Mouse (Mus musculus) brown adipose tissue, adult 24 weeks (tissue): Measurements from ENCODE around the gene Gpr153. TPM values are rescaled to one million over a fixed set of nuclear protein-coding genes. Genes with fewer than 3 reads are reported as not detected.

Experiments used
- H3K27ac ChIP-seq: fragments of 200-500 bp; replicated peaks from 2 replicates; pipeline ENCODE4 v1.5.1; 2012; ENCODE audit warnings: low read depth, mild to moderate bottlenecking, low read length
- H3K4me1 ChIP-seq: fragments of 200-500 bp; 2 replicates; pipeline ENCODE4 v1.6.1; 2012; ENCODE audit warnings: low read length, mixed read lengths; ENCODE audit not compliant: control insufficient read depth, insufficient read depth, insufficient read length
- H3K4me3 ChIP-seq: fragments of 200-500 bp; 2 replicates; pipeline ENCODE4 v1.5.1; 2012; ENCODE audit warnings: low read depth, mild to moderate bottlenecking, low read length, moderate library complexity; ENCODE audit not compliant: insufficient read depth
- polyA plus RNA-seq: library from polyadenylated mRNA; stranded (reverse); fragments of >200 nt; gene quantifications from 2 replicates; pipeline ENCODE4 v1.2.4, GENCODE M21; 2012; ENCODE audit not compliant: missing spikeins, insufficient read depth, insufficient read length

Gpr153 gene
- polyA plus RNA-seq, 1 experiment = 4.3 TPM

DNA sequence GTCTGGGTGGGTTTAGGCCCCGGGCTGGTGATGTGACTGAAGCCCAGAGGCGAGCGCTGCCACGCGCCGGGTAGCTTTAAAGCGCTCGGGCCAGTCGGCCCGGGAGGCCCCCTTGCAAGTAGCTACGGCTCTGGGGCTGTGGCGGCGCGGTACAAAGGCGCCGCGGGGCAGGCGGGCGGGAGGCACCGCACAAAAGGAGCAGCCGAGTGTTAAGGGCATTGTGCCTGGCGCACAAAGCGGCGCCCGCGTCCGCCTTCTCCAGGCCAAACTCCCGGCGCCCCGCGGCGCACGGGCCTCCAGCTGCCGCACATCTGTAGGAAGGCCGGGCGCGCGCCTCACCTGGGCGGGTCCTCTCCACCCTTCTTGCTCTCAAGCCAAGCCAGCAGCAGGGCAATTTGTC is 16.4 kb downstream of the Gpr153 start:
- Histone ChIP-seq H3K27ac (no peak overlapping the region), H3K4me1 (no peaks in the 10 kb centered on the region; the same call in 1 of the 2 replicates), H3K4me3 (no peak overlapping the region)

DNA sequence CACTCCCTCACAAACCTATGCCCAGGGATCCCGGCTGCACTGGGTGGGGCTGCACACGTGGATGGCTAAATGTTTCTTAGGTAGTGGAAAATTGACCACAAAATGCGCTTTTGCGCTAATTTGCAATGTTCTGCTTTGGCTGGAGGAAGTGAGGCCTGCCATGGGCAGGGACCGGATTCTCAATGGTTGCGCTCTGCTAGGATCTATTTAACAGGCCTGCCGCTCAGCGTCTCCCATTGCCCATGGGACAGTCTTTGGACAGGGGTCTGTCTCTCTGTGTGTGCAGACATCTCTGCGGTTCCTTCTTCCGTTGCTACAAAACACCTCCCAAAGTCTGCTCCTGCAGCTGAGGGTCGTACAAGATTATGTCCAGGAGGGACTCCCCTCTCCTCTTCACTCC is 17.0 kb downstream of the Gpr153 start:
- Histone ChIP-seq H3K27ac (no peak overlapping the region), H3K4me1 (no peaks in the 10 kb centered on the region; the same call in 1 of the 2 replicates), H3K4me3 (no peak overlapping the region)

- H3K27ac ChIP-seq = no peak within 1 kb of the TSS
- no peak within 1 kb of the TSS for H3K4me3 ChIP-seq
- H3K4me1 ChIP-seq = peaks cover 2% of the 10 kb centered on the region; the same call in 1 of the 2 replicates
These were observed 17.5 kb downstream of the Gpr153 start, which contains the start of gene Hes3 for GRCm38 (mm10) chr4:152291562-152291961. Gene Hes3 (minus strand): TSS chr4:152291662.

DNA sequence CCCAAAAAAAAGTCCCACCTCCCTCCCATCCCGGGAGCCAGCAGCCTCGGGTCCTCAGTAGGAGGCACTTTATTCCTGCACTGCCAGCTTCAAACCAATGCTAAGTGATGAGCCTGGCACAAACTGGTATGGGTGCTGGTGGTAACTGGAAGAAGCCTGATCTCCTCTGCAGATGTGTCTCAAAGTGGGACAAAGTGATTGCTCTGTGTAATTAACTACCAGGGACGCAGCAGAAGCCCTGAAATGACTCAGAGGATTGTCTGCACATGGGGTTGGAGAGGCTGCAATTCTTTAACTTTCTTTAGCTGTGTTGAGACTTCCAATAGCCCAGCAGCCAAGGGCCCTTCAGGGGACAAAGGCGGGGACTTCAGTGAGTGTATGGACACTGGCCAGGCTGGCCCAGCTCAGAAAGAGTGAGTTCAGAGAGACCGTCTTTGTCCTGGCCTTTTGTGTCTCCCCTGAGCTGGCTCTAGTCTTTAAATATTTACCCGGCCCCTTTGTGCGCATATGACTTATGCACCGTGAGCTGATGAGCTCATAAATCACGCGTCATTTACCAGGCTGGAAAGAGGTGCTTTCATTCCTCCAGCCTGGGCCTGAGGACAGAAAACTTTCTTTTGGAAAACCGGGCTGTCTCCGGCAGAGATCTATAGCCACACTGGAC is 18.2 kb downstream of the Gpr153 start:
- Histone ChIP-seq H3K27ac (no peak overlapping the region), H3K4me3 (no peak overlapping the region), H3K4me1 (peaks cover 2% of the 10 kb centered on the region; the same call in 1 of the 2 replicates)

DNA sequence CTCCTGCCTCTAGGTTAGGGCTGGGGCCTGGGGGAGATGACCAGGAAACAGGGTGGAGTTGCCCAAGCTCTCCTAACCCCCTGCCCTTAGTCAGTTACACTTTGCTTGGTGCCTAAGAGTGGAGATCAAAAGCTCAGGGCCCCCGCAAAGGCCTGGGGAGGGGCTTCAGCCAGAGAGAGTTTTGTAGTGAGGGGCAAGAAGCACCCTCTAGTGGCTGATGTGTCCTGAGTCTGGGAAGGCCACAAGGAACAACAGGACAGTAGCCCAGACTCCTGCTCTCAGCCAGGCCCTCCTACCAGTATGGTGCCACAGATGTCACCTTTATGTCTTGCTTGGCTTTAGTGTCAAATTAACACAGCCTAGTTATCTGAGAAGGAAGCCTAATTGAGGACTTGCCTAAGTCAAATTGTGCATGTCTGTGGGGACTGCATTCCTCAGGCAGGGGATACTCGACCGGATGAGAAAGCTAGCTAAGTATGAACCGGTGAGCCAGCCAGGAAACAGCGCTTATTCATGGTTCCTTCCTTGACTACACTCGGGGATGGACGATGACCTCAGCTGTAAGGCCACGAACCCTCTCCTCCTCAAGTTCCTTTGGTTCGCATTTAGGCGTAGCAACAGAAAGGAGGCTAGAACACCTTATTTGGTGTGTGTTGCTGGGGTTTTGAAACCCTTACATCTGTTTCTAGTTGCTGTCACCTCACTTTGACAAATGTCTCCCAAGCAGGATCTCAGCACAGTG is 20.3 kb downstream of the Gpr153 start:
- H3K4me1 ChIP-seq = peaks cover 8% of the 10 kb centered on the region; the same call in 1 of the 2 replicates
- no peak overlapping the region for H3K4me3 ChIP-seq
- peak overlapping the region; percentile 83 for H3K27ac ChIP-seq

- peak overlapping the region; percentile 44 for H3K27ac ChIP-seq
- no peak overlapping the region for H3K4me3 ChIP-seq
- H3K4me1 ChIP-seq = peaks cover 8% of the 10 kb centered on the region; the same call in 1 of the 2 replicates
These were observed 21.9 kb downstream of the Gpr153 start for GRCm38 (mm10) chr4:152295916-152296315.

DNA sequence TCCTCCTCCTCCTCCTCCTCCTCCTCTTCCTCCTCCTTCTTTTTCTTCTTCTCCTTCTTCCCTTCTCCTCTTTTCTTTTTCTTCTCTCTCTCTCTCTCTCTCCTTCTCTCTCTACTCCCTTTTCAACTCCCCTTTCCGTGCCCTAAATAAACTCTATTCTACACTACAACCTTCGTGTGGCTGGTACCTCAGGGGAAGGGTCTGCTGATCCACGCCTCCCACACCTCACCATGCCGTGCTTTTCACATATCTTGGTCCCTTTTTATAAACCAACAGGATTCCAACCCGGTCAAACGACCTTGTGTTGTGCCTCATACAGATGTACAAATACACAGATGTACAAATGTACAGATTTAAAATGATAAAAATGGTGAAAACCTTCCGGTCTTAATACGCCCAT is 22.3 kb downstream of the Gpr153 start:
- Histone ChIP-seq H3K27ac (peak overlapping the region; percentile 89), H3K4me3 (peak overlapping the region; percentile 89), H3K4me1 (peaks cover 8% of the 10 kb centered on the region; the same call in 1 of the 2 replicates)

DNA sequence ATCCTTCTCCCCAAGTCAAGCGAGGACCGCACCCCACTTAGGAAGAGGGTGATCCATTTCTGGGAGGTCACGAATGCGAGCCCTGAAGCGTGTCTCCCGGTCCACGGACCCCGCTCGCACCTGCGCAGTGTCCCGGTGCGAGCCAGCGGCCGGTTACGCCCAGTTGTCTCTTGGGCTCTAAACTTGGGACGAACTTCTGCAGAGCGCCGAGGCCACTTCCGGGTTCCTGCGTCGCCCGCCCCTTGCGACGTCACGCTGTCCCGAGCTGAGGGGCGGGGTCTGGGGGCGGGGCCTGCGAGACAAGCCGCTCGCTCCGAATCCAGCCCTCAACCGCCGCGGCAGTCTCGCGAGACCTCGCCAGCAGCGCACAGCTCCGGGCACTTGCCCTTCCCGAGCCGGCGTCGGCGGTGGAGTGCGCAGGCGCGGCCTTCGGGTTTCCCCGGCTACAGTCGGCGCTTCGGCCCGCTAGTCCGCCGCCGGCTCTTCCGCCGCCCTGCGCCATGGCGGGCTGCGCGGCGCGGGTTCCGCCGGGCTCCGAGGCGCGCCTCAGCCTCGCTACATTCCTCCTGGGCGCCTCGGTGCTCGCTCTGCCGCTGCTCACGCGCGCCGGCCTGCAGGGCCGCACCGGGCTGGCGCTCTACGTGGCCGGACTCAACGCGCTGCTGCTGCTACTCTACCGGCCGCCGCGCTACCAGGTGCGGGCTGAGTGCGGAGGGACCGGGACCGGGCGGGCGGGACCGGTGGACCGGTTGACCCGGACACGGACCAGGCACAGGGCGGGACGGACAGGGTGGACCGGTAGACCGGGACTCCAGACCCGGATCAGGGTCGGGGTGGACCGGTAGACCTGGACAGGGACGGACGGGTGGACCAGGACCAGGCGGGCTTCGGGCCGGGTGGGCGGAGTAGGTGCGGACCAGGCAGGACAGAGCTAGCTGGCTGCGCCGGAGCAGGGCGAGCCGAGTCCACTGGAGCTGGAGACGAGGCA is 23.1 kb downstream of the Gpr153 start, which contains the start of gene Icmt:
Icmt (plus strand) TSS at position 354 of the 988 bp plus-strand sequence.
- peaks cover 8% of the 10 kb centered on the region for H3K4me1 ChIP-seq
- peak within 1 kb of the TSS; percentile 89 for H3K4me3 ChIP-seq
- H3K27ac ChIP-seq = peak within 1 kb of the TSS; percentile 89

GRCm38 (mm10) chr4:152298836-152299235 is 24.8 kb downstream of the Gpr153 start:
- H3K4me3 ChIP-seq = peak overlapping the region; percentile 86; the same call in 1 of the 2 replicates
- H3K4me1 ChIP-seq = peaks cover 8% of the 10 kb centered on the region
- no peak overlapping the region for H3K27ac ChIP-seq

DNA sequence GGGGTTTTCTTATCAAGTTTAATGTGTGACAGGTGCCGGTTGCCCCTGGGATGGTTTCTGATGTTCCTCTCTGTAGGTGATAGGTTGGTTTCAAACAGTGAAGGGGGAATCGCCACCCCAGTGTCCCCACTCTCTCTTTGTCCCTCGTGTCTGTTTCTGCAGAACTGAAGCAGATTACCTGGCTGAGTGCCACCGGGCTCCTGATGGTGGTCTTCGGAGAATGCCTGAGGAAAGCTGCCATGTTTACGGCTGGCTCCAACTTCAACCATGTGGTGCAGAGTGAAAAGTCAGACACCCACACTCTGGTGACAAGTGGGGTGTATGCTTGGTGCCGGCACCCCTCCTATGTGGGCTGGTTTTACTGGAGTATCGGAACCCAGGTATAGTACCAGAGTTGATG is 26.3 kb downstream of the Gpr153 start:
- Histone ChIP-seq H3K27ac (no peak overlapping the region), H3K4me1 (peaks cover 8% of the 10 kb centered on the region)

DNA sequence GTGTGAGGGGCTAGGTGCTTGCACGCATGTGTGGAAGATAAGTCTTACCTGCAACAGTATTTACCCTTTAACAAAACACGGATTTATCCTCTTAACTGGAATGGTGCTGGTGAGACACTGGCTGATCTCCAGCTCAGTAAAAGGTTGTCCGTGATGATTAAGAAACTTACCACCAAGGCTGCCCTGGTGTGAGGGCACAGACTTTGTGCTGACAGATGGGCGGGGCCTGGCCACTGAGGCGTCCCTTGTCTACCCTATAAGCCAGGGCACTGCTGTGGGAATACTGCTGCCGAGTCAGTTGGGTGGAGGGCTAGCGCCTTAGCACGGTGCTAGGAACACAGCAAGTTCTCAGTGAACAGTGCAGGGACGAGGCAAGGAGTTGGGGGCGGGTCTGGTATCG is 28.0 kb downstream of the Gpr153 start:
- Histone ChIP-seq H3K27ac (no peak overlapping the region), H3K4me3 (no peak overlapping the region)

More for the DNA sequence above, 26.3 kb downstream of the Gpr153 start:
- no peak overlapping the region for H3K4me3 ChIP-seq

DNA sequence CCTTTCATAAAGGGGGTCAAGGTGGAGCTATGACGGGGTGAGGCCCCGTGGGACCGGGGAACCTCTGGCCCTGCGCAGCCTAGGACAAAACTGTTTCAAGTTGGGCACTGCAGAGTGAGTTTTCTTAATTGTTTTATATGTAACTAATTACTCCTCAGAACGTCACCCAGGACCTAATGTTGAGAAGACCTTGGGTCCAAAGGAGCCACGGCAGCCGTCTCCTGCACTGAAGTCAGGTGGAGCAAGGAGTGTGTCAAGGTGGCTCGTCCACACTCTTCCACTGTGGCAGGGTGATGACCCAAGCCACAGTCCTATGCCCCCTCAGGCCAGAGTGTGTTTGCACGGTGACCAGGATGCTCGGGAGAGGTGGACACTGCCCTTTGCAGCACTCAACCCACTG is 29.1 kb downstream of the Gpr153 start:
- H3K4me1 ChIP-seq = peaks cover 3% of the 10 kb centered on the region; the same call in 1 of the 2 replicates

More for the DNA sequence above, 28.0 kb downstream of the Gpr153 start:
- H3K4me1 ChIP-seq = peaks cover 5% of the 10 kb centered on the region

GRCm38 (mm10) chr4:152304685-152305084 is 30.7 kb downstream of the Gpr153 start:
- Histone ChIP-seq H3K4me1 (no peaks in the 10 kb centered on the region; the same call in 1 of the 2 replicates), H3K4me3 (no peak overlapping the region), H3K27ac (no peak overlapping the region)

More for the DNA sequence above, 29.1 kb downstream of the Gpr153 start:
- Histone ChIP-seq H3K4me3 (no peak overlapping the region), H3K27ac (no peak overlapping the region)

GRCm38 (mm10) chr4:152305991-152306390 is 32.0 kb downstream of the Gpr153 start:
- Histone ChIP-seq H3K4me1 (no peaks in the 10 kb centered on the region; the same call in 1 of the 2 replicates), H3K4me3 (no peak overlapping the region), H3K27ac (no peak overlapping the region)
